Mouse (Mus musculus) lung, postnatal 25 days (tissue): ENCODE results near the gene Ccdc187.

Source experiments
- DNase-seq: peaks from one replicate; pipeline ENCODE4 v3.0.0; 2022; ENCODE audit warnings: low spot score

Ccdc187 gene

GRCm38 (mm10) chr2:26280594-26280993 lies 13.8 kb downstream of the Ccdc187 start:
- no peak for DNase-seq

DNA sequence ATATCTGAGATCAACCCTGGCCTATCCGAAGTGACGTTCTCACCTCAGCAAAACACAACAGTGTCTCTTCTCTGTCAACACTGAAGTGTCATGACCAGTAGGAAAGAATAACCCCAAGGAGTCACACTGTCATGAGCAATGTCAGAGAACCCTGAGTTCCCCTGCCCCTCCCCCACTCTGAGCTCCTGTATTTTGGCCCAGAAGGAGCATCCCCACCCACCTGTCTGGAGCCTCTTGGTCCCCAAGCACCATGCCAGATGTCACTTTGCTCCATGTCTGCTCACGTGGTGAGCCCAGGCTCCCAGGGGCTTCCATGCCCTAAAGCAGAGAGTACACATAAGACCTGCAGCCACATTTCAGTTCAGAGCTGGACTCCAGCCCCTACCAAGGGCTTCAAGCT lies 14.6 kb downstream of the Ccdc187 start:
- DNase-seq: no peak

DNA sequence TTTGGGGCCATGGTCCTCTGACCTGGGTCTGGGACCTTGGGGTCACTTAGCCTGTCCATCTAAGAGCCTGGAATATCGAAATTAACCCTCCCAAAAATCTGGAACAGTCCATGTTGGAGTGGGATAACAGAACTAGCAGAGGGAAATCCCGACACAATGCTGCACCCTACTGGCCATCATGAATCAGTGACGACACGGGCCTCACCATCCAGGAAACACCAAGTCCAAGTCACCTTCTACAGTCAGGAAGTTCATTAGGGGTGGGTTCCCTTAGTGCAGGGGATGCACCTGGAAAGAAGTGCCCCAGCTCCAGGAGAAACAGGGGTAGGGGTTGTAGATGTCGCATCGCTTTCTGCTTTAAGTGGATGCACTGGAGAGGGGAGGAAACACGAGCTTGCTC lies 20.7 kb downstream of the Ccdc187 start:
- peak; percentile 52 for DNase-seq

DNA sequence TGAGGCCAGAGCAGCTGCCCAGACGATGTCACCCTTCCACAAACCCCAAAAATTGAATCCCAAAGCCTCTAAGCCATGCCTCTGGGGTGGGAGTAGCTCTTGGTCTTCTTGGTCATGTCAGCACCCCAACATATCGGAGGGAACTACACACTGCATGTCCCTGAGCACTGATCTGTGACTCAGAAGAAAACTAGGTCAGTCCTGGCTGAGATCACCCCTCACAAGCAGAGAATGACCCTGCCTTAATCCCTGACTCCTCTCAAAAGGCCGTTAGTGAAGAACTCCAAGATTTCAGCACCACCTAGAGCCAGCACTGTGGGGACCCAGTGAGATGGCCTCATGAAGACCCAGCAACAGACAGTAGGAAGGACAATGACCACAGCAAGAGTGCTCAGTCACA lies 26.1 kb downstream of the Ccdc187 start:
- DNase-seq: no peak

- DNase-seq: no peak
Observed at GRCm38 (mm10) chr2:26266066-26266742, 28.2 kb downstream of the Ccdc187 start.

DNA sequence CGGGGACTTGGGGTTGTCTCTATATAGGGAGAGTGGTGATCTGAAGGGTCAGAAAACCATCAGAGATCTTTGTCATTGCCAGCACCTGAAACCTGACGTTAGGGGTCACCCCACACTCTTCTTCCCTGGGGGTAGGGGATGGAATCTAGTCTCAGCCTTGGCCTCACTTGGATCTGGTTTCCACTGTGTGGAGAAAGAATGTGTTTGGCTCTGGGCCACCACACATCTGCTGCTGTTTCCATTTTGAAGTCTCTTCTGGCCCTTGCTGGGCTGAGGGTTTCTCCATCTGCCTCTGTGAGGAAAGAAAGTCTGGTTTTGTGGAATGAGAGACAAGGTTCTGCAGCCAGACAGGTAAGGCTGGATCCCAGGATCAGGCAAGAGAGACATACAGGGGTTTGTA lies 29.3 kb downstream of the Ccdc187 start:
- no peak for DNase-seq

DNA sequence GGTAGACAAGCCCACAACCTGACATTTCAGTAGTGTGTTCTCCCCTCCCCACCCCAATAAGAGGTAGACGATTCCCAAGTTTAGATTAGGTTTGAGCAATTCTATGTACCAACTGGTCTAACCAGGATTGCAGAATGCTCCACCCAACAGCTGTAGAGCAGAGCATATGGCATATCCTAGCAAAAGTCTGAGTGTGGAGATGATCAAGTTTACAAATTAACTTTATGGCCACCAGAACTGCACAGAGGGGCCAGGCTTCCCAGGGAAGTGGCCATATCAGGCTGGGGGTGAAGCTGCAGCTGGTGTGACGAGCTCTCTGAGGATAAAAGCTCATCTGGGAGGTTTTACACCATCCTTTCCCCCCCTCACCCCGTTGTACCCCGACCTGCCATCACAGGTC lies 29.7 kb downstream of the Ccdc187 start:
- DNase-seq: no peak

DNA sequence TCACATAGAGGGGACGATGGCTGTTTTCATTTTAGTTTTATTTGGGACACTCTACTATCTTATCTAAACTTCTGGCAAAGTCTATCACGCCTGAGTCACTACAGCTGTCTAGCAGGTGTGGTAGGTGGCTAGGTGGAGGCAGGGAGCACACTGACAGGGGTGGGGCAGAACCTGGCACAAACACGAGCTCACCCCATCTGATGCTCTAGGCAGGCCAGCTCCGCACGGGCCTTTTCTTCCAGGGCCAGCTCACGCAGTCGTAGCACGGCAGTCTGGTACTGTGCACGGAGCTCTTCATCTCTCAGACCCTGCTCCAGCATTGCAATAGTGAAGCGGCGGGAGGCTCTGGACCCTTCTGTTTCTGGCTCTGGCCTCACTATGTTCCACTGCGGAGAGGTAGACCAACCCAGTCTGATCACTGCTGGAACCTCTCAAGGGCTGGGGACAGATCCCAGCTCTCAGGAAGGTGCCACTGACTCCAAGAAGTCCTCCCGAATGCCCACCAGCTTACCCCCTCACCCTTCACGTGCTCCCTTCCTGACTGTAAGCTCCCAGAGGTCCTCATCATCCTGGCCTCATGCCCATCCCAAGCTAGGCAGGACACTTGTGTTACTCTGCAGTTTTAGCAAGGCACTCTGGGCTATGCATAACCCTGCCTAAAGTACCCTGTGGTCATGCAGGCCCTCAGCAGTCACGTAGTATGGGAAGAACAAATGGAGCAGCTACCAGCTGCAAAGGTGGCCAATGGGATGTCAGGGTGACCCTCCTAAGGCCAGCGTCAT lies 36.9 kb downstream of the Ccdc187 start:
- no peak for DNase-seq

DNA sequence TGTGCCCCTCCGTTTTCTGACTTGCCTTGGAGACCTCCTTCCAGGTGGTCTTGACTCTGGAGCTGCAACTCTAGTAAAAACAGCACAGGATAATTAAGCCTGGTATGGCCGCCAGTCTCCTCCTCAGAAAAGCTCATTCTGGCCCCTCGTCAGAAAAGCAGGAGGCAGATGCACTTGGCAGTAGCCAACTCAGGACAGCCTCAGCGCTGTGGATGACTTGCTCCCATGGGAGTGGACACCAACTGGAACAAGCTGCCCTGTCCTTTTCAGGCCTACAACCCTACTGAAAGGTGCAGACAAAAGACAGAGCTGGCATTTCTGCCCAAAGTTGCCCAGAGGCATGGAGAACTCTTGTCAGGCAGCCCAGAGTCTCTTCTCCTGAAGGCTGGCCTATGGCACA lies 39.5 kb downstream of the Ccdc187 start:
- no peak for DNase-seq

- no peak for DNase-seq
Observed at GRCm38 (mm10) chr2:26252514-26253206, 41.7 kb downstream of the Ccdc187 start.

GRCm38 (mm10) chr2:26247531-26247930 lies 46.8 kb downstream of the Ccdc187 start:
- no peak for DNase-seq

DNA sequence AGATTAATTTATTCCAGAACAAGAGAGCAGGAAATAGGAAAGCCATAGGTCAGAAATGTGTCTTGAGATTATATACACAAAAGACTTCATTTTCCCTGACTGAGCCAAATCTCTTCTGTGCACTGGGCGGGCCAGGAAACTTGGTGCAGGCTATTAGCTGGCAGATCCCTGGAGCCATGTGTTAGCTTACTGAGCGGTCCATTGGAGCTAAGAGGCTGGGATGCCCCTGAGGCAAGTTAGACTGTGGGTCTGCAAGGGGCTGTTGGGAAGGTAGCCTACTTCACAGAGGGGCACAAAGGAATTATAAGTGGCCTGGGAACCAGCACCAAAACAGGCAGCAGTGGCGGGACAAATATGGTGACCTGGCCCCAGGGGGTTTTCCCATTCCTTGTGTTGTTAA lies 53.5 kb downstream of the Ccdc187 start:
- no peak for DNase-seq

GRCm38 (mm10) chr2:26240330-26240729 lies 54.0 kb downstream of the Ccdc187 start:
- peak; percentile 12 for DNase-seq

- peak; percentile 92 for DNase-seq
Observed at GRCm38 (mm10) chr2:26237290-26237782, 57.0 kb downstream of the Ccdc187 start, which contains the start of gene Qsox2. Gene Qsox2, minus strand, starts transcription at chr2:26237525.

GRCm38 (mm10) chr2:26236681-26237289 lies 57.6 kb downstream of the Ccdc187 start:
- no peak for DNase-seq

GRCm38 (mm10) chr2:26234771-26235170 lies 59.6 kb downstream of the Ccdc187 start:
- no peak for DNase-seq

DNA sequence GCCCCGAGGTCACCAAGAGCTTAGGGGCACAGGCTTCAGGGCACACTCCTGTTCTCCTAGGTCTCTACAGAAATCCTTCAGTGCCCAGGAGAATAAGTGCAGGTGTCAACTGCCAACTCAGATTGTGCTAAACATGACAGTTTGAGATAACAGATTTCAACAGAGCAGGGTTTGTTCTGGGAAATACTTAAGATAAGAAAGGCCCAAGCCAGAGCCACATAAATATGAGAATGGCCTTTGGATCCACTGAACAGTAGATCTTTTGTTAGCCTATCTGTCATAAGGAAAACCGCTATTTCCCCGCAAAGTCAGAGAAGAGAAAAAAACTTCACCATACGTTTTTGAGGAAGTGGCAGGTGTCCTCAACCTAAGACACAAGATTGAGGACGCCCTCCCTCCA lies 60.1 kb downstream of the Ccdc187 start:
- no peak for DNase-seq

DNA sequence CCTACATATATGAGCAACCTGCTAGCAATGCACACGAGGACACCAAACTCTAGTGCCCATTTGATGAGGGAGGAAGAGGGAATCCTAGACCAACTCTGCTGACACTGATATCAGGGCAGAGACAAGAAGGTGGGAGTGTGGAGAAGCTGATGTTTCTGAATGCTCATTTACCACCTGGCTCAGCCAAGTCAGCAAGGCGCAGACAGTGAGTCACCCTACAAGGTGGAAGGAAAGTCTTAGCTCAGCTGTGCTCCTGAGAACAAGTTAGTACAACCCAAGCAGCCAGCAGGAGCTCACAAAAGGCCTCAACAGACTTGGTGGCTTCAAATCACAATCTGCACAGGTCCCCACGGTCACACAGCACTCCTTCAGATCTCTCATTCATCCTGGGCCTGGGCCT lies 63.0 kb downstream of the Ccdc187 start:
- DNase-seq: no peak

DNA sequence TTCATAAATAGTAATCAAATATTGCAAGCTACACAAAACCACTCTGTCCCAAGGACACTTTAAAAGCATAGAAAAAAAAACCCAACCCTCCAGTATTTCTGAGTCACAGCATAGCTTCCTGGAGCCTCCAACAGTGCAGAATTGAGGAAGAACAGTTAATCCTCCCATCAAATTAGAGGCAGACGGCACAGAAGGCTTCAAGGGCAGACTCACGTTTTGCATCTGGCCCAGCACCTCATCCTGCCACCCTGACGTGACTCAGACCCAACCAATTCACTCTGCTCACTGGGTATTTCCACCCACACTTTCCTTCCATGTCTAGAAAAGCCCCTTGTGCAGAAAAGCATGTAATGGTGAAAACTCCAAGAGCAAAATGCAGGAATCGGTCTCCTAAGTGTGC lies 64.1 kb downstream of the Ccdc187 start:
- no peak for DNase-seq

DNA sequence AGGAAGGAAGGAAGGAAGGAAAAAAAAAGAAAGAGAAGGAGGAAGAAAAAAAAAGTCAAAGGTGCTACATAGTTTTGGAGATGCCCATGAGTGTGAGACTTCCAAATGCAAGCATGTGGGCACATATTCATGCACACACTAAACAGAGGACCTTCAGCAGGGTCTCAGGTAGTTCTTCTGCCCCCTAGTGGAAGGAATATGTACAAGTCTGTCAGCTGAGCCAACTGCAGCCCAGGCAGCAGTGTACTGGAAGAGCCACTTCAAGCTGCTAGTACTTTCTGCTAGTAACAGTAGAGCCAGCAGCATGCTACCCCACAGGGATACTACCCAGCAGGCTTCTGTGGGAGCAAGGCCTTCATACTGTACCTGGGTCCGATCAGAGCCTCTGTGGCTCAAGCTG lies 66.6 kb downstream of the Ccdc187 start:
- peak; percentile 58 for DNase-seq

GRCm38 (mm10) chr2:26225242-26225641 lies 69.1 kb downstream of the Ccdc187 start:
- no peak for DNase-seq

DNA sequence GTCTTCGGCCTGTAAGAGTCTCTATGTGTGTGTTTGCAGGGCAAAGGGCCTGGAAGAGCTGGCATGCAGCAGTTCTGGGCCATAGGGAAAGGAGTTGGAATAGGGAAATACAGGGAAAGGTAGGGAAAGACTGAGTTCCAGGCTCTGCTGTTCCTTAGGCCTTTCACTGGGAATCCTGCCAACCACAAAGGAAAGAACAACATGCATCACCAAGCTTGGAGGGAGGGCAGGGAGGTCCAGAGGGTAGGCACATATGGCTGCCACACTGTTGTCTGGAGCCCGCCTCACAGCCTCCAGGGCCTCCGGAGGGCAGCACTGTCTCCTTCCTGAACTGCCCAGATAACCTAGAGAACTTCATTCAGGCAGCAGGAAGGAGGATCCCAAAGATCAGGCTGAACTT lies 70.4 kb downstream of the Ccdc187 start:
- DNase-seq: no peak
